Mouse (Mus musculus) limb, embryonic 13.5 days (tissue): ENCODE measurements at regions not wholly inside any gene's neighbourhood (a gene's known extent, or its start where the extent isn't known, plus 50 kb on each side); places are given as distances from the start of the nearest gene placed in this dataset.

Experiments used
- ATAC-seq: fragments of 200-750 bp; cut with Nextera tagmentation; 2 replicates; pipeline ENCODE4 v1.8.0; 2017; ENCODE audit warnings: low read depth, moderate number of reproducible peaks, moderate TSS enrichment; ENCODE audit not compliant: low FRiP score
- H3K27ac ChIP-seq: fragments of 300-500 bp; sonication (generic); 2 replicates; pipeline ENCODE4 v1.5.1; 2015; ENCODE audit warnings: inconsistent platforms, mild to moderate bottlenecking, moderate library complexity
- H3K27me3 ChIP-seq: fragments of 300-500 bp; sonication (generic); 2 replicates; pipeline ENCODE4 v1.6.1; 2015; ENCODE audit warnings: mild to moderate bottlenecking, inconsistent platforms
- H3K36me3 ChIP-seq: fragments of 300-500 bp; sonication (generic); 2 replicates; pipeline ENCODE4 v1.6.1; 2015; ENCODE audit warnings: inconsistent platforms, mild to moderate bottlenecking, moderate library complexity
- H3K4me1 ChIP-seq: fragments of 300-500 bp; sonication (generic); 2 replicates; pipeline ENCODE4 v1.6.1; 2015; ENCODE audit warnings: inconsistent platforms
- H3K4me2 ChIP-seq: fragments of 300-500 bp; sonication (generic); replicated peaks from 2 replicates; pipeline ENCODE4 v1.6.1; 2015; ENCODE audit warnings: inconsistent platforms, mild to moderate bottlenecking, moderate library complexity
- H3K4me3 ChIP-seq: fragments of 300-500 bp; sonication (generic); 2 replicates; pipeline ENCODE4 v1.5.1; 2015; ENCODE audit warnings: moderate library complexity, mild to moderate bottlenecking, inconsistent platforms
- H3K9ac ChIP-seq: fragments of 300-500 bp; sonication (generic); 2 replicates; pipeline ENCODE4 v1.6.1; 2015; ENCODE audit warnings: mild to moderate bottlenecking, inconsistent platforms
- H3K9me3 ChIP-seq: fragments of 300-500 bp; sonication (generic); 2 replicates; pipeline ENCODE4 v1.6.1; 2016; ENCODE audit warnings: inconsistent platforms
- WGBS: fragments of 180-500 bp; shearing (Covaris S2); methylation state at CpG from one replicate; pipeline ENCODE4 v1.1.7; 2015; 5-methylcytosine and 5-hydroxymethylcytosine counted together

- no peak overlapping the region for H3K4me3 ChIP-seq
- ATAC-seq: no peak
- WGBS: 91% methylated on average over 2 of the region's 2 CpGs
These were observed 747.0 kb upstream of the Chrm3 start for GRCm38 (mm10) chr13:11107693-11108092.

GRCm38 (mm10) chr13:11106426-11106825 is 745.8 kb upstream of the Chrm3 start:
- H3K27me3 ChIP-seq: no peaks in the 10 kb centered on the region
- no peak overlapping the region for H3K27ac ChIP-seq
- no peaks in the 10 kb centered on the region for H3K9me3 ChIP-seq
- H3K36me3 ChIP-seq: no peaks in the 10 kb centered on the region
- no peak overlapping the region for H3K9ac ChIP-seq
- no peak overlapping the region for H3K4me3 ChIP-seq
- no peaks in the 10 kb centered on the region for H3K4me1 ChIP-seq
- no peak for ATAC-seq
- no peak overlapping the region for H3K4me2 ChIP-seq
- WGBS: 86% methylated on average over 4 of the region's 4 CpGs

More at GRCm38 (mm10) chr13:11107693-11108092, 747.0 kb upstream of the Chrm3 start:
- Histone ChIP-seq H3K9ac (no peak overlapping the region), H3K27me3 (no peaks in the 10 kb centered on the region), H3K4me2 (no peak overlapping the region), H3K4me1 (no peaks in the 10 kb centered on the region), H3K9me3 (no peaks in the 10 kb centered on the region), H3K36me3 (no peaks in the 10 kb centered on the region), H3K27ac (no peak overlapping the region)

- Histone ChIP-seq H3K9me3 (no peaks in the 10 kb centered on the region), H3K36me3 (no peaks in the 10 kb centered on the region), H3K4me2 (no peak overlapping the region), H3K4me3 (no peak overlapping the region), H3K27ac (no peak overlapping the region), H3K27me3 (no peaks in the 10 kb centered on the region; the same call in 1 of the 2 replicates), H3K4me1 (no peaks in the 10 kb centered on the region), H3K9ac (no peak overlapping the region)
- no peak for ATAC-seq
- 86% methylated on average over 2 of the region's 2 CpGs for WGBS
These were observed 744.9 kb upstream of the Chrm3 start for GRCm38 (mm10) chr13:11105571-11105970.

- Histone ChIP-seq H3K4me2 (no peak overlapping the region), H3K9ac (no peak overlapping the region), H3K27ac (no peak overlapping the region; the same call in 1 of the 2 replicates), H3K4me3 (no peak overlapping the region), H3K9me3 (no peaks in the 10 kb centered on the region), H3K4me1 (peaks cover 13% of the 10 kb centered on the region), H3K36me3 (no peaks in the 10 kb centered on the region), H3K27me3 (peaks cover 6% of the 10 kb centered on the region; the same call in 1 of the 2 replicates)
- ATAC-seq: no peak; the same call in 1 of the 2 replicates
These were observed 738.9 kb upstream of the Chrm3 start for GRCm38 (mm10) chr13:11099586-11099950.

GRCm38 (mm10) chr13:11098899-11099585 is 738.4 kb upstream of the Chrm3 start:
- no peak overlapping the region for H3K4me3 ChIP-seq
- WGBS: 4% methylated on average over 4 of the region's 4 CpGs
- H3K27me3 ChIP-seq: peaks cover 6% of the 10 kb centered on the region; the same call in 1 of the 2 replicates
- H3K36me3 ChIP-seq: no peaks in the 10 kb centered on the region
- H3K4me1 ChIP-seq: peaks cover 13% of the 10 kb centered on the region
- ATAC-seq: peak; percentile 82
- no peak overlapping the region for H3K9ac ChIP-seq
- no peak overlapping the region for H3K4me2 ChIP-seq
- no peak overlapping the region; the same call in 1 of the 2 replicates for H3K27ac ChIP-seq
- no peaks in the 10 kb centered on the region for H3K9me3 ChIP-seq

- WGBS: 70% methylated on average over 2 of the region's 2 CpGs
- H3K27ac ChIP-seq: no peak overlapping the region
- no peaks in the 10 kb centered on the region for H3K36me3 ChIP-seq
- H3K9ac ChIP-seq: no peak overlapping the region
- H3K4me1 ChIP-seq: no peaks in the 10 kb centered on the region; the same call in 1 of the 2 replicates
- H3K4me2 ChIP-seq: no peak overlapping the region
- H3K4me3 ChIP-seq: no peak overlapping the region
- H3K27me3 ChIP-seq: 0 out of 2 replicates have a peak, but pooled peaks cover 6% of the 10 kb centered on the region
- H3K9me3 ChIP-seq: peaks cover 10% of the 10 kb centered on the region; the same call in 1 of the 2 replicates
- no peak for ATAC-seq
These were observed 732.3 kb upstream of the Chrm3 start for GRCm38 (mm10) chr13:11092911-11093310.
